Mouse (Mus musculus) kidney, adult 11 months (tissue): ENCODE data around the gene Vmn2r43.
"Not testable (repeated sequence)": the region's sequence is repeated elsewhere in the genome, so short reads cannot be mapped to it uniquely, and the experiment has no call there.

ENCODE experiments used
- DNase-seq: peaks from one replicate; pipeline ENCODE4 v3.0.0; 2022

Gene Vmn2r43

DNA sequence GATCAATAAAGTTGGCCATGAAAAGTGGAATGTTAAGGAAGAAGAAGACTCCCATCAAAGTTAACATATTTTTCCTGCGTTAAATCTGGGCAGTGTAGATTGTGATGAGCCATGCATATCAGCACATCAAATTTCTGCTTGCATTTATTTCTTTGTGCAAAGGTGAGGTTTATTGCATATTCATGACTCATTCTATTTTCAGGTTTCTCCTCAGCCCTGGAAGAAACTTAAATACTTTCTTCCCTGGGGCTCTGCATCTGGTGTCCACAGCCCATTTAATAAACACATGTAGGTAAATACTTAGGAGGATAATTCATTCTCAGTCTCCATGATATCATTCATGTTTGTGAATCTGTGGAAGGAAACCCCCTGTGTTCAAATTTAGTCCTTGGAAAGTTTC lies at the start of gene Vmn2r43:
Gene Vmn2r43, minus strand, starts transcription at position 101 of the 400 bp plus-strand sequence.
- not testable (repeated sequence) for DNase-seq

- DNase-seq: not testable (repeated sequence)
Observed at GRCm38 (mm10) chr7:8200220-8200619, 60.2 kb downstream of the Vmn2r43 start, which contains the start of gene Vmn2r42. Gene Vmn2r42, minus strand, starts transcription at chr7:8200320.
